Mouse (Mus musculus) embryonic fibroblast, embryonic 13.5 days (primary cell): ENCODE data around the gene Ubr4.

Experiments used
- CTCF ChIP-seq: IDR thresholded peaks from 2 replicates; pipeline ENCODE4 v1.5.1; 2011; ENCODE audit warnings: mild to moderate bottlenecking, control low read depth, low read length, moderate library complexity, borderline replicate concordance; ENCODE audit not compliant: insufficient read depth
- POLR2A ChIP-seq: IDR thresholded peaks from 2 replicates; pipeline ENCODE4 v1.6.1; 2011; ENCODE audit warnings: low read depth, mild to moderate bottlenecking, control low read depth, low read length, moderate library complexity

- no peak for TF ChIP-seq CTCF
- no peak for TF ChIP-seq POLR2A
Measured at GRCm38 (mm10) chr4:139334631-139335295, 17.6 kb upstream of the Ubr4 start.
